Mouse (Mus musculus) frontal cortex, postnatal 10 days (tissue): Measurements from ENCODE around the gene Patl1.
"Not testable (repeated sequence)": the region's sequence is repeated elsewhere in the genome, so short reads cannot be mapped to it uniquely, and the experiment has no call there.

Experiments
- DNase-seq, 2 experiments: peaks; one replicate each; pipeline ENCODE4 v3.0.0; 2022; ENCODE audit warnings: low spot score in 2 of 2, mixed read lengths in 1 of 2

Patl1 gene

DNA sequence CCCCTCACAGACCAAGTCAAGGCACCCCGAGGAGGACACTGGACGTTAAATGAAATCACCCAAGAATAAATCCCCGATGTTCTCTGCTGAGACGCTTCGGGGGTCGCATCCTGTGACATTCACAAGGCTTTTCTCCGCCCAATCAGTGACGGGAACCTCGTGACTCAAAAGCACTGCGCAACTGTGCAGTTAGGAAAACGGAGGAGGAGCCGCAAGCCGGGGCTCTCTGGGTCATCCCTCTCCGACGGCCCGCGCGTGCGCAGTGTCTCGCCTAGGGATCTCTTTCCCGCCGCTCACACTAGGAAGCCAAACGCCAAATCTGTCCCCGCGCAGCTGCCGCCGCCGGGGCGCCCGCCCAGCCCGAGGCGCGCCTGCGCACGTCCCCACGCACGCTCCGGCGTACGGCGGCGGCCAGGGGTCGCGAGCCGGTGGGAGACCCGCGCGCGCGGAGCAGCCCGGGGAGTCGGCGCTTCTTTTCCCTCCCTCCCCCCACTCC lies at the start of gene Patl1:
TSS of gene Patl1 (plus strand) at position 363 of the 496 bp plus-strand sequence.
- DNase-seq: peak; percentile 97 to 99

DNA sequence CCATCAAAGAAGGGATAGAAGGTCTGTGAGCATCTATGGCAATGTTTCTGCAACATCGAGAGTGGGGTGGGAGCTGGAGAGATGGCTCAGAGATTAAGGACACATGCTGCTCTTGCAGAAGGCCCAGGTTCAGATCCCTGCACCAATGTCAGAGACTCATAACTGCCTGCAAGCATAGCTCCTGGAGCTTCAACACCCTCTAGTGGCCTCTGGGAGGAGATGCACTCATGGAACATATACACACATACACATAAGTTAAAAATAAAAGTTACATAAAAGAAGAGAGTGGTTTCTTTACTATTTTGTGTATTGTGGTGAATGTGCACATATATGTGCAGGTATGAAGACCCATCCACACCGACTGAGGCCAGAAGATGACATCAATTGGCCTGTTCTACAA lies 44.4 kb upstream of the Patl1 start:
- no peak for DNase-seq

DNA sequence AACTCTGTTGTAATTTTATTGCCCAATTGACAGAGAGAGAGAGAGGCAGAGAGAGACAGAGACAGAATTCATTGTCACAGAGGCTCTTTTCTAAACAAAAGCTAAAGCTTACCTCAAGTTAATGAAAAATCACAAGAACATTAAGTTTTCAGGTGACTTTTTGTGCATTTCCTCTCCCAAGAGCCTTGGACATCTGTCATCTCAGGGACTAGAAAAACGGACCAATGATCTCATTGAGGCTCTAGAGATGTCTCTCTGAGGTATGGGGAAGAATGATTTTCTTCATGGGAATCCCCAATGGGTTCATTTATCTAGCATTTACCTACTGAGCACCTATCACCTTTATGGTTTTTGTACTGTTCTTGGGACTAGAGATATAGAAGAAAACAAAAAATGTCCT lies 37.2 kb upstream of the Patl1 start, which contains the start of gene Olfr1419:
TSS of gene Olfr1419 (minus strand) at position 101 of the 400 bp plus-strand sequence.
- DNase-seq: no peak

DNA sequence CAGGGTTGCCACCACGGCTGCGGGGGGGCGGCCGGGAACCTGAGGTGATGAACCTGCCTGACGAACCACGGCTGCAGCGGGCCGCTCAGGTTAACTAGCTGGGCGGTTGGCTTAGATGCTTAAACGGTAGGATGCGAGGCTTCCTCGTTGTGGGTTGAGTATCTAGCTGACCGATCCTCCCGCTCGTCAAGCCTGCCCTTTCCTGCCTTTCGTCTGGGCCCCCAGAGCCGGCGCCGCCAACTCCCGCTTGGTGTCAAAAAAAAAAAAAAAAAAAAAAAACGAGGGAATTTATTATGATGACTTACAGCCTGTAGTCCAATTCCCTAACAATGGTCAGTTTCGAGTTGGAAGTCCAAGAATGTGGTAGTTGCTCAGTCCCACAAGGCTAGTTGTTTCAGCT lies 33.8 kb upstream of the Patl1 start:
- not testable (repeated sequence) for DNase-seq

DNA sequence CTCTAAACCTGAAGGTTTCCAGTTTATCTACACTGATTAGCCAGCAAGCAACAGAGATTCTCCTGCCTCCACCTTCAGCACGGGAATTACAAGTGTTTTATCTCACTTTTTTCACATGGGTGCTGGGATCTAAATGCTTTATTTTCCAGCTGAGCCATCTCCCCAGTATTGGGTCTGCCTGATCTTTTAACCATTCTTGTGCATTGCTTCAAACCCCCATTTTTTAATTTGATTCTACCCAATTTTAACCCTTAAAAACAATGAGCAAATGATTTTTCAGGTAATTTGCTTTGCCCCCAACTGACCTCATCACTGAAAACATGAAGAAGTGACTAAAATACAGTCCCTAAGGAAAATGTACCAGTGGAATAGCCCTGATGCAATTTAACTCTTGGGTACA lies 25.9 kb upstream of the Patl1 start, which contains the start of gene Olfr1420:
TSS of gene Olfr1420 (plus strand) at position 301 of the 400 bp plus-strand sequence.
- DNase-seq: no peak

DNA sequence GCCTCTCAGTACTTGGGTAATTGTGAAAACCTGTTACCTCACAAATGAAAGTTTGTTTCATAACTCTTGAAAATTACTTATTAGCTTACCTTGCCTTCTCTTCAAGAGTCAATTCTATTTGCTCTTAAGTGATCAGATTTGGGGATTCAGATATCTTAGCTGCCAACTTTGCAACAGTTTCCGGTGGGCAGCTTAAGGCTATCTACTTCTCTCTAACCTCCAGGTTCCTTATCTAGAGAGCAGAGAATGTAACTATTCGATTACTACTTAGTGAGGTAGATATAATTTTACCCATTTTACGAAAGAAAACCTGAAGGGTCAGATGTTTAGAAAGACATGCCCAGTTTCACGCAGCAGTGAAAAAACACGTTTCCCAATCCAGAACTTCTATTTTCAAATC lies 1.2 kb upstream of the Patl1 start:
- no peak for DNase-seq

DNA sequence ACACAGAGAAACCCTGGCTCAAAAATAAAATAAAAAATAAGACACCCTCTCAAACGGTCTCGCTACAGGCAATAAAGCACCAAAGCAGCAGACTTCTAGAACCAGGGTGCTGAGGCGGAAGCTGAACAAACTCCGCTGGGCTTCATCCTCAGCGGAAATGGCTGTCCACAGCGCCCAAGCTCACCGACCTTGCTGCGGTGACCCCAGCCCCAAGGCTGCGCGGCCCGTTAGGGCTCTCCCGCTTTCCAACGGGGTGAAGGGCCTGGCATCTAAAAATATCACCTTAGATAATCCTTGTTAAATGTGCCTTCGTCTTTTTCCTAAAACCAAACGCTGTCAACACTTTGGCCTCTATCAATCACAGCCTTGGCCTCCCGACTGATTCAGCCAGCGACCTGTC lies 596 bp upstream of the Patl1 start:
- no peak for DNase-seq

DNA sequence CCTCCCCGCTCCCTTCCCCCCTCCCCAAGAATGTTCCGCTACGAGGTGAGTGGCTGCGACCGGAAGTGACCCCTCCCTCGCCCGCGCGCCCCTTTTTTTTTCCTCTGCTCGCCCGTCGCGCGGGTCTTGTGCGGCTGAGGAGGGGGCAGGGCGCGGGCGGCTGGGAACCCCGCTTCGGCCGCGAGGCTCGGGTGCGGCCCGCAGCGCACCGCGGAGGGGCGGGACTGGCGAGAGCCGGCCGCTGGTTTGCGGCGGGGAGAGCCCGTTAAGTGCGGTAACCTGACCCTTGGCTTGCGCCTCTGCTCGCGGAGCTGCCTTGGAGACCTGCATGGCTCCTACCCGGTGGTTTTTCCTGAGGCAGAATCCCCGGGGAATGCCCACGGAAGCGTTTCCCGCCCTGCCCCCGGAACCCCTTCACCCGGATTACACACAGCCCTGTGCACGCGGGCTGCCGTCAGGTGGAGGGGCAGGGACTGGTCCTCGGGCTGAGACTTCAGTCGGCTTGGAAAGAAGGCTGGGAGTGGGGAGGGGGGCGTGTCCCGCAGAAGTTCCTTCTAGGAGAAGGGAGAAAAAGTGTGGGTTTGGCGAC lies 428 bp downstream of the Patl1 start:
- peak in 1 of 2 experiments; percentile 45 for DNase-seq

DNA sequence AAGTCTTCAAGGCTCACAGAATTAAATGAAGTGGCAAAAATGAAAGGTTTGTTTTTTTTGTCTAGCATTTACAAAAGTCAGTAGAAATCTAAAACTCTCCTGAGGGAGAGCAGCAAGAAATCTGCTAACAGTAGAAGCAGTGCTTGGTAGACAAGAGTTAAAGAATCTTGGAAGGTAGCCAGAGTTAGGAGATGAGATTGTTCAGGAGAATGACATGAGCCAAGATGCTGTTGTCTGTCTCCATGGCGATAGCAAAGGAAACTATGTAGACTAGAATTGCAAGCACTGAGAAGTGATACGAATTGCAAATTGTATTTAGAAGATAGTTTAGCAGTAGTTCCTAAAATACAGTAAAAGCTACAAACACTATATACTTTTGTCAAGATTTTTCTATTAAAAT lies 3.6 kb downstream of the Patl1 start:
- no peak for DNase-seq

DNA sequence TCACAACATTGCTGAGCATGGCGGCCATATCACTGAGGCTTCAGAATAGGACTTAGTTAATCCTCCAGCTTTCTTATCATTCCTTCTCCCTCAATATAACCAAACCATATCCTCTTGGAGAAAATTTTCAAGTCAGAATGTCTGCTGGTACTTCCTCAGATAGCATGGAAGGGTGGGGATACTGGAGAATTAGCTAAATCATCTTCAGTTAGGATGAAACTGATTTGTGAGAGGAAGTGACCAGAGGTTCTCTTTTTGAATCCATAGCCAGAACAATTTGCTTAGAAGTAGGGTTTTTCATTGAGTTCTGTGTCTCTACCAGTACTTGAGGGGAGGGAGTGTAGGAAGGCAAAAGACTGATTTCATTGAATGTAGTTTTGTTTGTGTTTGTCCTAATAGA lies 9.9 kb downstream of the Patl1 start:
- DNase-seq: no peak

DNA sequence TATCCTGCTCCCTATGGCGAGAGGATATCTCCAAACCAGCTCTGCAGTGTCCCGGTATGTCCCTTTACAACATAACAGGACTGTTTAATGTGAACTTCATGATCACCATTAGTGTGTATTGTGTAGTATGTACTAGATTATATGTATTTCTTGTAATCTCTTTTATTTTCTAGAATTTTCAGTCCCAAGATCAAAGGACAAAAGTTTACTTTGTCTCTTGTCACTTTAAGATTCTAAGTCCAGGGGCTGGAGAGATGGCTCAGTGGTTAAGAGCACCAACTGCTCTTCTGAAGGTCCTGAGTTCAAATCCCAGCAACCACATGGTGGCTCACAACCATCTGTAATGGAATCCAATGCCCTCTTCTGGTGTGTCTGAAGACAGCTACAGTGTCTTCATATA lies 10.3 kb downstream of the Patl1 start:
- not testable (repeated sequence) for DNase-seq

DNA sequence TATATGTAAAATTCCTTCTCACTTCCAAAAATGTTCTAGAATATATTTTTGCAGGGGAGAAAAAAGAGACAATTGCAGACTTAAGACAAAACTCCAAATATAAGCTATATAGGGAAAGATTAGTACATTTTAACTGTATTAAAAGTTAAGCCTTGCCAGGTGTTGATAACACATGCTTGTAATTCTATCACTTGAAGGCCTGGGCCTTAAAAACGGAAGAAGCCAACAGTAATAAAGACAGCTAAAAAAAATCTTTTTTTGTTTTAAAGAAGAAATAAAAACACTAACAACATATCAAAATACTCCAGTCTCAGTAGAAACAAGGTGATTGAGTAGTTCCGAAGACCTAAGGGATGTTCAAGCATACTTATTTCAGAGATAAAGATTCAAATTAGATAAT lies 14.2 kb downstream of the Patl1 start:
- DNase-seq: no peak

DNA sequence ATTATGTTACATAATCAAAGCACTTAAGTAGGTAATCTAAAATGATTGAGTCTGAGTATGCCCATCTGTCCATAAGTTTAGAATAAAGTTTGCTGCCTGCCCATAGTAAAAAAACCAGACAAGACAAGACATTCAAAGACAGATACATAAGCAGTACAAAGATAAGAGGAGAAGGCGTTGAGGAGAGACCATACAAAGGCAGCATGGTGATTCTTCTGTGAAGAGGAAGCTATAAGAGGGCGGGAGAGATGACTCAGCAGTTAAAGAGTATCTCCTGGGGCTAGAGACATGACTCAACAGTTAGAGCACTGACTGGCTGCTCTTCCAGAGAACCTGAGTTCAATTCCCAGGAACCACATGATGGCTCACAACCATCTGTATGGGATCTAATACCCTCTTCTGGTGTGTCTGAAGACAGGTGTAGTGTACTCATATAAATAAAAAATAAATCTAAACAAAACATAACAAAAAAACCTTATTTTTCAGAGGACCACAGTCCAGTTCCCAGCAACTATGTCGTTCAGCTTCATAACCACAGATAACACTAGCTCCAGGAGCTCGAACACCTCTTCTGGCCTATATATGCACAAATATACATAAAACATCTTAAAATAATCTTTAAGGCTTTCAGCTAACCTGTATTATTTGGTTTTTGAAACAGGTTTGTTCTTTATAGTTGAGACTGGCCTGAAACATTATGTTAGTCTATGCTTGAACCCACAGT lies 16.0 kb downstream of the Patl1 start:
- DNase-seq: no peak

DNA sequence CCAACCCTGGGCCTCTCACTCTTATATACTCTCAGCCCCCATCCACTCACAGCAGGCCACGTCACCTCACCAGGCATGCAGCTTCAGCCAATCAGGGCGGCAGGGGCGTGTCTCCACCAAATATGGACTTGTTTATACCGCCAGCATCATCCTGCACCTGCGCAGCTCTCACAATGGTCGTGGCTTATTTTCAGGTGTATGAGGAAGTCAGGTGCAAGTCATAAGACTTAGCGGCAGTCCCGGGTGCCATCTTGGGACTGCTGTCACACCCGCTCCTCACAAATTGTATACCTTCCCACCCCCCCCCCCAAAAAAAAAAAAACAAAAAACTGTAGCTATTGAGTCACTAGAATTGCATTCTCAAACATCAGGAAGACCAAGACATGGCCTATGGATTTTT lies 34.3 kb downstream of the Patl1 start:
- DNase-seq: not testable (repeated sequence)

DNA sequence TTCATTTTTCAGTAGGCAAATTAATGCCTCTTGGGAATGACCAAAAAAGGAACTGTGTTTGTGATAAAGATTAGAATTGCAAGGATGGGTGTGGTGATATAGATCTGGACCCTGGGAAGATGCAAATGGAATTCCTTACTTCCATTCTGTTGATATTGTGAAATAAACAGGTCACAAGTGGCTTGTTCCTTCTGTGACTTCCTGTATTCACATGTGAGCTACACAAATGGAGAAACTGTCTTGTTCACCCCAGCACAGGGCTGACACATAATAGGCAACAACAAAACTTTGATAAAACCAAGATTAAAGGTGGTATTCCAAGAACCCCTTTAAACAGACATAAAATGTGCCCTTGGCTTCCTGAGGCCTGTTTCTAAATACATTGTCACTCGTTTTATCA lies 37.7 kb downstream of the Patl1 start:
- no peak for DNase-seq

DNA sequence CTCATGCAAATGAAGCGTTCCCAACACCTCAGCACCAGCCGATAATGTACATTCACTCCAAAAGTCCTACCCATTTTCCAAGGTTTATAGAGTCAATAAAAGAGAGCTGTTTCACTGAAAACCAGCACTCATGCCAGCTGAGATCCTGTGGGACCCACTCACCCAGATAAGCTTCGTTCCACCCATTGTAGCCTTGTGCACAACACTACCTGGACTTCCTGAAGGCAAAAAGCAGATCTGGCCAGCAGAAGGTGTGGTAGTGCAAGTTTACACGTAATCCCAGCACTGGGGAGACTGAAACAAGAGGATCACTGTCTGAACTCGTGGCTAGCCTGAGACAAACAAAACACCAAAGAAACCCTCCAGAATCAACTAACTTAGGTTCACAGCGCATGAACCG lies 38.5 kb downstream of the Patl1 start:
- DNase-seq: no peak

DNA sequence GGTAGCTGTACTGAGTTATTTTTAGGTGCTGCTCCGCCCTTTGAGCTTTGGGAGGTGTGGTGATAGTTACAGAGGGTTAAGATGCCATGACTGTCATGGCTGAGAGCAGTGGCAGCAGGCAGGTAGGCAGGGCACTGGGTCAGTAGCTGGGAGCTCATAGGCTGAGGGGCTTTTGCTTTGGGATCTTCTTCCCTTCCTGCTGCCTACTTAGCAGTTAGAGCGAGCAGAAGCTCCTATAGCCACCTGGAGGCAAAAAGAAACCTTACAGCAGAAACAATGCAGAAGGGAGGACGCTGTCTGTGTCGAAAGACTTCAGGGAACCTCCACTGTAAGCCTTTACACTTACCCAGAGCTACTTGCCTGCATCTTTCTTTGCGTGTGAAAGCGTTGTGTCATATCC lies 42.0 kb downstream of the Patl1 start:
- DNase-seq: no peak

DNA sequence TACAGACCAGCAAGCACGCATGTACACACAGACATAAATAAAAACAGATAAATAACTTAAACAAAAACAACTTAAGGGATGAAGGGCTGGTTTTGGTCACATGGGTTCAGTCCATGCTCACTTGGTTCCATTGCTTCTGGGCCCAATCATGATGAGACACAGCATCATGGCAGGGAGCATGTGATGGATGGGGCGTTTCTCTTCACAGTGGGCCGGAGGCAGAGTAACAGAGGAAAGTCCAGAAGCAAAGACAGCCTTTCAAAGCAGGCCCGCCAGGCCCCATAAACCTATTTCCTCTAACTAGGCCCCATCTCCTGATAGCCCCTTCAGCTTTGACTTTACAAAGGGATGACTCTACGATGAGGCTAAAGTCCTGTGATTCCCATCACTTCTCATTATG lies 44.4 kb downstream of the Patl1 start:
- DNase-seq: no peak

DNA sequence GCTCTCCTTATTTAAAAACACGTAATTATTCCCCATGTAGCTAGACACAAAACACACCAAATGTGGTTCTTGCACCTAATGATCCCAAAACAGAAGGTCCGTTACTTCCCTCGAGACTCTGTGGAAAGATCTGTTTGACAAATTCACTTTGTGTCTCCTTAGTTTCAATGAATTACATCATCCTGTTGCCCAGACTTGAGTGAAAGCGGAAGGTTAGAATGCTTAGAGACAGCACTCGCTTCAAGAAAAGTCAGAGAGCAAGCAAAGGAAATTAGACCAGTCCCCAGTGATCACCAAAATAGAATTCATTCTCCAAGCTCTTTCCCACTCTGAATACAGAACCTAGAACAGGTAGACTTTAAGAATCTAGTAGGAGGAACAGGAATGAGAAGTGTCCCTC lies 45.2 kb downstream of the Patl1 start:
- DNase-seq: no peak

DNA sequence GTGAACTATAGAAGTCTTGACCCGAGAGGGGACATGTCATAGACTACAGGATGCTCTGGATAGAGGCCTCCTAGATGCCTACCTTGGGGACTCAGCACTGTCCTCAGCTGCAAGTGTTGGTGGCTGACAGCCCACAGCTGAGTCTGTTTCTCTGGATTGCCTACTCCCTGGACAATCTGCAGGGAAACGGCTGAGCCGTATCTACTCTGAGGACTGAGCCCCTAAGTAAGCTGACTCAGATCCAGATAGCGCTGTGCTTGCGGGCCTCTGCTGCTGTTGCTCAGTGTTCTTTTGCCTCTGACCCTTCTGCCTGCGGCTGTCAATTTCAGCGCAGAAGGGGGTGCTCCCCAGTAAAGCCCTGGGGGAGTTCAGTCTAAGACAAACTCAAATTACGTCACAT lies 45.6 kb downstream of the Patl1 start:
- DNase-seq: no peak

DNA sequence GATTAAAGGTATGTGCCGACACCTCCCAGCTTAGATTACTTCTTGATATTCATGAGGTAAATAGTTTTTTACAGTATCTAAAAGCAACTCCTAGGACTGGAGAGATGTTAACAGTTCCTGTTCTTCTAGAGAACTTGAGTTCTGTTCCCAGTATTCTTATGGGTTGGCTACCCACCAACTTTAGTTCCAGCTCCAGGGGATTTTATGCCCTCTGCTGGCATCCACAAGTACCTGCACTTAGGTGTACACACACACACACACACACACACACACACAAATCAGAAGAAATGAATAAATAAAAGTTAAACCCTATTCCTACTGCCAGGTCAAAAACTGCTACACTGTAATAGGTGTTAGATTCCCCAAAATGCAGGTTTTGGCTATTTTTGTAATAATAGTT lies 52.1 kb downstream of the Patl1 start:
- DNase-seq: no peak

DNA sequence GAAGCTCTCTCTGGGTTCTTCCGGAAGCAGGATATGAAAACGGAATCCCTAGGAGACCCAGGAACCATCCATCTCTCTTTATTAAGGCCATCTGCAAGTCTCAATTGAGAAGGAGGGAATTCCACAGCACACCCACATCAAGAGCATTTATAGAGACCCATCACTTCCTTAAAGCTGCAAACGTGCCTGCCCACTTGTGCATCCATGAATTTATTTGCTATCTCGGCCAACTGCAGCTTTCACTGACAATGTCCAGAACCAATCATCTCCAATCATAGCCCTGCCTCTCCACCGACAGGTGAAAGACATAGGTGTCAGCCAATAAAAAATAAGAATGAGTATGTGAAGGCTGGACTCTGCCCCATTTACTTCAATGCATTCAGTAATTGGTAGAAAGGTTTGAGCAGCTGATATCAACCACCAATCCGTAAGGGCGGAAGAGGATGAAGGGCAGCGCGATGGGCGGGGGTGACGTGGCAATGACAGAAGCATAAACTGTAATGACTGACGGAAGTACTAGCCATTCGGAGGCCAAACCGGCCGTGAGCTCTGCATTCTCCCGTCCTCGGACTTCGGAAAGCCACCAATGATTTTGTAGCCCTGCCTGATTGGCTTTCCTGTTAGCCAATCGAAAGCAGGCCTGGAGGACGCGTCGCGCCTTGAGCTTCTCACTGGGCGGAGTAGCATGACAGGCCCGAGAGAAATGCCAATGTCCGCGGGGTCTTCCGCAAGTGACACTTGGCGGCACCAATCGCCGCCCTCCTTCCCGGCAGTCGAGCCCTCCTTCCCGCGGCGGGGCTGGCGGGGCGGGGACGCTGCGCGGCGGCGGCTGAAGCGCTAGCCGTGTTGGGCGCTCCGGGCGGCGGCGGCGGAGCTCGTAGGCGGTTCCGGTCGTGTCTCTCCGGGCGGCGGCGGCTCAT lies 53.1 kb downstream of the Patl1 start, which contains the start of gene Osbp:
TSS of gene Osbp (plus strand) at position 919 of the 920 bp plus-strand sequence.
- DNase-seq: peak; percentile 100
